Mouse (Mus musculus): Measurements from ENCODE around the gene C8g. TPM values are rescaled to one million over a fixed set of nuclear protein-coding genes. Genes with fewer than 3 reads are reported as not detected.

C8g gene
- total RNA-seq, 2 experiments from 2014 or later: 0.73 to 0.75 TPM

GRCm38 (mm10) chr2:25502726-25503125 is 1.2 kb upstream of the C8g start:
- DNase-seq (ENCODE audit: low spot score): no peak
- intact Hi-C loops (cut with DNase I): loop anchor here (10.0 kb wide), 1 partner anchor 1402 kb away; the partner anchor contains the start of gene Surf6

DNA sequence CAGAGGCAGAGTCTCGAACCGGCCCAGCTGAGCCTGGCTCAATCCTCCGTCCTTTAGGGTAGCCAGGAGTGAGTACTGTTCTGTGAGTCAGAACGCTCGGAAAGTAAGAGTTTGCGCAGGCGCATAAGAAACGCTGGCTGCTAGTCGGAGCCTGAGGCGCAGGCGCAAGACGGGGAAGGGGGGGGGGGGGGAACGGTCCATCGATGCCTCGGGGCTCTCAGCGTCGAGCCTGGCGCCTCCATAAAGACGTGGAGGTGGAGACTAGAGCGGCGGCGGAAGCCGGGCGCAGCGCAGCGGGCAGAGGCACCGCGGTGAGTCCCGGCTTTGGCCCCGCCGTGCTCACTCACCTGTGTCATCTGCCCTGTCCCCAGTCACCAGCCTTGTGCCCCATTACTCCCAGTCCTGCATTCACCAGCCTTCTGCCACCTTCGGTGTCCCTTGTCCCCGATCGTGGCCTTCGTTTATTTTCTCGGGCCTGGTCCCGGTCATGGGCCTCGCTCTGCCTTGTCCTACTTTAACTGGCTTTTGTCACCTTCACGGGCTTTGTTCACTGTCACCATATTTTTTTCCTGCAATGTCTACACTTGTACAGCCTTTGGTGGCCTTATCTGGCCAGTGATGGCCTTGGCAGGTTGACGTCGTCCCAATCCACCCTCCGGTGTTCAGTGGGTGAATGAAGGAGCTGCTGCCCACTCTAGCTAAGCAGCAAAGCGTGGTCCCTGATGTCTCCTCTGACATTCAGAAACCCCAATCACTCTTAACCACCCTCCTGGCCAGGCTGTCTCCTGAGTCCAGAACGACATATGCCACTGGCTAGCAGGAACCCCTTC is 728 bp downstream of the C8g start, which contains the start of gene Fbxw5:
TSS of gene Fbxw5 (plus strand) at position 175 of the 830 bp plus-strand sequence.
- intact Hi-C loops (cut with DNase I): loop anchor here (10.0 kb wide), 1 partner anchor 1404 kb away; the partner anchor contains the start of gene Surf6

GRCm38 (mm10) chr2:25500071-25500575 is 1.4 kb downstream of the C8g start:
- no peak for DNase-seq (ENCODE audit: low spot score)
- intact Hi-C loops (cut with DNase I): loop anchor here (10.0 kb wide), 1 partner anchor 1405 kb away; the partner anchor contains the start of gene Surf6

More for the DNA sequence above, 728 bp downstream of the C8g start, which contains the start of gene Fbxw5:
- DNase-seq (ENCODE audit: low spot score): peak; percentile 75

DNA sequence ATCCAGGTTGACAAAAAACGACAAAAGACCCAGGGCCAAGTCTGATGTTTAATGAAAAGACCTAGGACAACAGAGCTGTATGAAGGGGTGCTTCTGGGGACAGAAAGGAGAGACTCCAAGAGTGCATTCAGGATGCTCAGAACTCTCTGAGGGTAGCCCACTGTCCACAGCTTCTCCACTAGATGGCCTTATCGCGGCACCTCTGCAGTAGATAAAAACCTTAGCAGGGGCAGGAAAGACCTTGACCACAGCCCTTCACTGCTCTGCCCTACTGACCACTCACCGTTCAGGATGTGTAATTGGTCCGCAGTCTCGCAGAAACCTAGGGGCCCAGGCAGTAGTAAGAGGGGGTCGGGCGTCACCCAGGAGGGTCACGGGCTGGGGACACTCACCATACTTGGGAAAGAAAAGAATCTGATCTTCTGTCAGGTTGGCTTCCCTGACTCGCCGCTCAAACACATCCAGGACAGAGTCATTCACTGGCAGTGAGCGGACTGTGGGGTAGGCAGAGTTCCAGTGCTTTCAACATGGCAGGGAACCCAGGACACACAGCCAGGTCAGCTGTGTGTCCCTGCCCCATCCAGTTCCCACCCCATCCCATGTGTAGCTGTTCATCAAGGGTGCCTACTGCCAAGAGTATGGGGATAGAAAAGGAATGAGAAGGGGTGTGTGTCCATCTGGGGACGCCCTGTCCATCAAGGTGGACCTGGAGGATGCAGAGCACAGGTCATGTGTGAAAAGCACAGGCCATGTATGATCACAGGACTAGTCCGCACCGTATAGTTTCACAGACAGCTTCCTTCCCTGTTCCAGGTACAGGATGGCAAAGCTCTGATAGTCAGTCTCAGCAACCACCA is 2.7 kb downstream of the C8g start:
- intact Hi-C loops (cut with DNase I): no loop called here
- DNase-seq (ENCODE audit: low spot score): no peak

DNA sequence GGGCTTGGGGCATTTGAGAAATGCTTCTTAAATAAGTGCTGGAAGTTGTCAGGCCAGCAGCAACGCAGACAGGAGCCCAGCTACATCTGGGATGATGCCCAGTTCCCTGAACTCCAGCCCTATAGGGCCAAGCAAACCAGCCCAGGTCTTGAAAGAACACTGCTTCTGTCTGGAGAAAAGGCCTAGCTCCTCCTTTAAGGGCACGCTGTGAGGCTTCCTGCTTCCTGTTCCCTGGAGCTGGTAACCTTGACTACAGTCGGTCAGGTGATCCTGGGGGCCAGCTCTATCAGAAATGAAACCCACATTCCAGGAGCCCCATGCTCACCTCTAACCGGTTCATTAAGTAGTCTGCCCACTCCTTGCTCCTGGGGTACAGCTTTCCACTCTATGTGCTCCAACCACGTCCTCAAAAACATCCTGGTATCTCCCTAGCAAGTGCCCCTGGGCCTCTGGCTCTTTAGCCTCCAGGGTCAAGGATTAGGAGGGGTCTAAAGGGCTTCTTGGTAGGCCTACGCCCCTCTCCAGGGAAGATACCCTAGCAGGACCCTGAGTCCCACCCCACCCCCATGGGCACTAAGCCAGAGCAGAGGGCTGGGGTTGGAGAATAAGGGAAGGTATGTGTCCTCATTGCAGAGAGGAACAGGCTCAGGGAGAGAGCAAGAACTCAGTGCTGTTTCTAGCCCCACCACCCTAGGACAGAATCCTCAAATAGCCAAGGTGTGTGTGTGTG is 3.5 kb downstream of the C8g start:
- no peak for DNase-seq (ENCODE audit: low spot score)
- intact Hi-C loops (cut with DNase I): no loop called here

DNA sequence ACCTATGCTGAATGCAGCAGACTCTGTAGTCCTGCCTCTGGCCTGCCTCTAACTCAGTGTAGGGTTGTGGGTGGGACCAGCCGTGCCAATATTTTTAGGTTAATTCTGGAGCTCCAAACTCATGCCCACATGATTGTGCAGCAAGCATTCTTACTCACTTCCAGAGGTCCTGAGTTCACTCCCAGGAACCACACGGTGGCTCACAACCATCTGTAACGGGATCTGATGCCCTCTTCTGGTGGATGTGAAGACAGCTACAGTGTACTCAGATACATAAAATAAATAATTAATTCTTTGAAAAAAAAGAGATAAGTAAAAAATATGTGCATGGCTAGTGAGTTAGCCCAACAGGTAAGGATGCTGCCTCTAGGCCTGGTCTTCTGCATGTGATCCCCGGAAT is 5.1 kb downstream of the C8g start:
- intact Hi-C loops (cut with DNase I): no loop called here
- DNase-seq (ENCODE audit: low spot score): no peak

DNA sequence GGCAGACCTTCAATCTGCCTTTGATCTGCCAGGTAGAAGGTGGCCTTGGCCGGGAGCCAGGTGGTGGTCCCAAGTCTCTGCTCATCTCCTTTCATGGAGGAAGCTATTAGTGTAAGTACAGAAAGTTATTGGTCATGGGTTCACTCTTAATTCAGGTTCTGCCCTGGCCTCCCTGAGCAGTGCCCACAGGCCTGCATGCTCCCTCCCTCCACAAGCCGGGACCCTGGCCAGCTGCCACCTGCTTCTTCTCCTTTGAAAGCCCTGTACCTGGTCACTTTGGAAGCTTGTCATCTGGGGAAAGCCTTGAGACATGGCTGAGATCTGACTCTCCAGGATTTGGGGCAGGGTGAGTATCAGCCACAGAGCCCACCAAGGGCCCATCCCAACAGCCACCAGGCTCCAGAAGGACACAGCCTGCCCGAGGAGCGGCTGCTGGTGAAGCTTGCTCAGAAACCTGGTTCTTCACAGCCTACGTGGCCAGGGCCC is 8.0 kb downstream of the C8g start, which contains the start of gene Lcn12:
TSS of gene Lcn12 (minus strand) at position 436 of the 486 bp plus-strand sequence.
- DNase-seq (ENCODE audit: low spot score): no peak
- intact Hi-C loops (cut with DNase I): no loop called here

DNA sequence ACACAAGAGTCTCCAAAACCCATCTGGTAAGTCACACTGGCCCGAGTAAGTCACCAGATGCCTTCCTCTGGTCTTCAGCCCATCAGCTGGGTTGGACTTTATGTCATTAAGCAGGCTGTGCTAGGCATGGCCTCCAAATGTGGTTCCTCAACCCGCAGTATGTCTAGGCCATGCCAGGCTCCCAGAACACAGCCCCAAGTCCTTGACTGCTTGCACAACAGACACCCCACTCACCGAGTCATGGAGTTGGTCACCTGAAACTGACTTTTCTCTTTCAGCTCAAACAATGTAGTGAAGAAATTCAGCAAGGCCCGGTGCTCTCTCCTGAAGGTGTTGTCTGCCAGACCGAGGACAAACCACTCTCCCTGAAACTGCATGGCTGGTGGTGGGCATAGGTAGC is 8.5 kb downstream of the C8g start:
- no peak for DNase-seq (ENCODE audit: low spot score)
- intact Hi-C loops (cut with DNase I): no loop called here

DNA sequence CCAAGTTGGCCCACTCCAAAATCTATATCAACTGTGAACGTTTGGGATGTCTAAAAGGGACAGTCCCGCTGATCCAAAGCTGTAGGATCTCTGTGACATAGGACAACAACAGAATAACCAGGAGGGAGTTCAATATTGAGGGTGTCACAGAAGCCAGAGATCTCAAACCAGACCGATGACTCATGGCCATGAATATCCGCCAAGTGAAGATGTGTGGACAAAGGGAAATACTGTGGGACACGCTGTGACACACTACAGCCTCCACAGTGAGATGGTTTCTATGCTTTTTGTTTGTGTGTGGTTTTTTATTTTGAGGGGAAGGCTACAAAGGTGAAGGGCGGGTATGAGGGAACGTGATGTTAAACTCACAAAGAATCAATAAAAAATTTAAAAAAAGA is 12.8 kb downstream of the C8g start:
- intact Hi-C loops (cut with DNase I): no loop called here
- DNase-seq (ENCODE audit: low spot score): no peak

DNA sequence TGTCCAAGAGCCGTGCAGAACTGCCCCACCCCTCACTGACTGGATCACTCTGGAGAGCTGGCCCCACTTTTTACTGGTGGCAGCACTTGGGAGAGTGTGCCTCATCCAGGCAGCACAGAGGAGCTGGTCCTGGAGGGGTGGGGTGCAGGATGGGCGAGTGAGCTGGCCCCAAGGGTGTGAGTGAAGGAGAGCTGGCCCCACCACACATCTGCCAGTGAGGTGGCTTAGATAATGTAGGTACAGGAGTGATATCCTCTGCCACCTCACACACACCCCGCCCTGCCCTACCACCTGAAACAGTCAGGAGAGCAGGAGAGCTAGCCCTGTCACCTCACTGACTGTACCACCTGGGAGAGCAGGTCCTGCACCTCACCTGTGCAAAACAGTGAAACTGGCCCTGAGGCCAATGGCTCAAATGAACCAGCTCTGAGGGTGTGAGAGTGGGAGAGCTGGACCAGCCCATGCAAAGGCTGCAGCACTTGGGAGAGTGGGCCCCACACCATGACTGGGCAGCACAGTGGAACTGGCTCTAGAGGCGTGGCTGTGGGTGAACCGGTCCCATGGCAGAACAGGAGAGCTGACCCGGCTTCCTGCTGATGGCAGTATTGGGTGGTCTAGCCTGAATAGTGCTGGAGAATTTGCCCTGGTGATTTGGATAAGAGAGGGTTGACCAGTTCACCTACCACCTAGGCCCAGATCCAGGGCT is 13.4 kb downstream of the C8g start:
- DNase-seq (ENCODE audit: low spot score): no peak
- intact Hi-C loops (cut with DNase I): no loop called here

- DNase-seq (ENCODE audit: low spot score): no peak
- intact Hi-C loops (cut with DNase I): loop anchor here (5.0 kb wide), 1 partner anchor 108 kb away; no protein-coding TSS in a partner anchor
These were observed 16.4 kb downstream of the C8g start for GRCm38 (mm10) chr2:25484901-25485647.

GRCm38 (mm10) chr2:25482969-25483368 is 18.6 kb downstream of the C8g start:
- DNase-seq (ENCODE audit: low spot score): no peak

GRCm38 (mm10) chr2:25480541-25480940 is 21.0 kb downstream of the C8g start:
- intact Hi-C loops (cut with DNase I): loop anchor here (5.0 kb wide), 1 partner anchor 103 kb away; no protein-coding TSS in a partner anchor
- DNase-seq (ENCODE audit: low spot score): no peak

More at GRCm38 (mm10) chr2:25482969-25483368, 18.6 kb downstream of the C8g start:
- intact Hi-C loops (cut with DNase I): loop anchor here (1.0 to 5.0 kb wide), 2 partner anchors 62 to 106 kb away; no protein-coding TSS in a partner anchor

- intact Hi-C loops (cut with DNase I): loop anchor here (5.0 kb wide), 1 partner anchor 102 kb away; no protein-coding TSS in a partner anchor
- DNase-seq (ENCODE audit: low spot score): no peak
These were observed 21.8 kb downstream of the C8g start for GRCm38 (mm10) chr2:25479551-25480311.

DNA sequence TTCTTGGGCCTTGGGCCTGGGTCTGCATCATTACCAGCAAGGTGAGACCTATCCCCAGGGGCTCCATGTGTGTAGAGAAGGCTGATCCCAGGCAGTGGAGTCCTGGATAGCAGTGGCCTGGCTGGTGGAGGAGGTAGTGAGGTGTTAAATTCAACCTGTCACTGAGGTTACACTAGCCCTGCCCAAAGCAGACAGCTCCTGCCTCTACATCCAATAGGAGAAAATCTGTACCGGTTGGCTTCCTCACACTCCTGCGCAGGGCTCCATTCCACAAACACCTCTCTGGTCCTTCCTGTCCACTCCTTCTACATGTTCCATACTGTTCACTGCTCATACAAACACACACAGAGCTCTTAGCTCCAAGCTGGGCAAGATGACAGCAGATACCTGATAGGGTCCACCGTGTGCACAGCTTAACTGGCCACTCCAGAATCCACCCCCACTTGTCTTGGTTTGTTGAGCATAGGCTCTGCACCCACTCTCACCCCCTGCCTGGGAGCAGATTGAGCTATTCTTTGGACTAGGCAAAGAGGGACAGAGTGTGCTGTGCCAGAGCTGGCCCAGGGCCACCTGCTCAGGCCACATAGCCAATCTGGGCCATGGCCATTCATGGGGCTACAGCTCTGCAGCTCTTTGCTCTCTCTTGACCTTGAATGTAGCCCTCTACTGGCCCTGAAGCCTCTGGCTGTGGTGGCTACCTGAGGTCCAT is 23.4 kb downstream of the C8g start:
- DNase-seq (ENCODE audit: low spot score): no peak
- intact Hi-C loops (cut with DNase I): no loop called here

GRCm38 (mm10) chr2:25477541-25477940 is 24.0 kb downstream of the C8g start:
- no peak for DNase-seq (ENCODE audit: low spot score)
- intact Hi-C loops (cut with DNase I): no loop called here

DNA sequence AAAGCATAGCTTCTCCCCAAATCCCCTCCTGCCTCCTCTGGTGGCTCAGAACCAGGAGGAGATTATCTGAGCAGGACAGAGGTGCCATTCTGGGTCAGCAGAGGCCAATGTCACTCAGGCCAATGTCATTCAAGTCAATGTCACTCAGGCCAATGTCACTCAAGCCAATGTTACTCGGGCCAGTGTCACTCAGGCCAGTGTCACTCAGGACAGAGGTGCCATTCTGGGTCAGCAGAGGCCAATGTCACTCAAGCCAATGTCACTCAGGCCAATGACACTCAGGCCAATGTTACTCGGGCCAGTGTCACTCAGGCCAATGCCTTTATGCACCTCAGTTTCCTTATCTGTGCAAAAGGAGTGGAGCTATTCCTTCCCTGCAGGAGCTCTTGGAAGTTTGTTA is 29.0 kb downstream of the C8g start:
- intact Hi-C loops (cut with DNase I): no loop called here
- DNase-seq (ENCODE audit: low spot score): no peak

All from heart, postnatal 25 days (tissue).